19 mouse cellular contexts compared by ENCODE assay signal in genomic region chr9:83643833-83644232, GRCm38 (mm10).
A peak's percentile ranks its signal among the peaks of the same experiment; 100 is the strongest.
DNase-seq lines count a peak whose midpoint lies in the region; ATAC-seq and TF ChIP-seq lines count a peak whose summit lies in the region.
"Had no signal": no experiment of that assay in that cellular context is flagged by ENCODE, and none has a peak within 500 bp of the region (broad histone marks: within the 10 kb centered on the region; RNA-seq: fewer than 3 reads in every experiment).

No protein-coding gene starts in this region.

- H3K27me3 ChIP-seq in forebrain, embryonic 16.5 days (replicated peaks; ENCODE audit: control insufficient read depth, insufficient read depth, low read length): no peaks in the 10 kb centered on the region
- H3K27me3 ChIP-seq in forebrain, embryonic 13.5 days: no peaks in the 10 kb centered on the region
- no peaks in the 10 kb centered on the region for H3K27me3 ChIP-seq in hindbrain, postnatal 0 days (ENCODE audit: insufficient read depth, low read length)
- H3K27me3 ChIP-seq in hindbrain, embryonic 12.5 days: no peaks in the 10 kb centered on the region
- H3K27me3 ChIP-seq in neural tube, embryonic 14.5 days (ENCODE audit: control insufficient read depth, insufficient read depth, low read length): no peaks in the 10 kb centered on the region
- H3K27me3 ChIP-seq: CH12.LX; embryonic facial prominence, embryonic 12.5 days; heart, embryonic 15.5 days; kidney, embryonic 15.5 days; Patski had no signal

- H3K9me3 ChIP-seq in forebrain, embryonic 16.5 days (ENCODE audit: control insufficient read depth, low read length): no peaks in the 10 kb centered on the region
- H3K9me3 ChIP-seq in forebrain, embryonic 13.5 days (replicated peaks): no peaks in the 10 kb centered on the region
- no peaks in the 10 kb centered on the region for H3K9me3 ChIP-seq in hindbrain, postnatal 0 days (ENCODE audit: low read length)
- H3K9me3 ChIP-seq in hindbrain, embryonic 12.5 days (replicated peaks): no peaks in the 10 kb centered on the region
- H3K9me3 ChIP-seq in neural tube, embryonic 14.5 days (ENCODE audit: control insufficient read depth, low read length): no peaks in the 10 kb centered on the region
- H3K9me3 ChIP-seq: embryonic facial prominence, embryonic 12.5 days; G1E; heart, embryonic 15.5 days; kidney, embryonic 15.5 days had no signal

- H3K27ac ChIP-seq in forebrain, embryonic 16.5 days (ENCODE audit: low read length): no peak overlapping the region
- no peak overlapping the region; the same call in 1 of the 2 replicates for H3K27ac ChIP-seq in forebrain, embryonic 13.5 days
- 0 out of 2 replicates have a peak overlapping the region, but pooled peaks have one; percentile 20 for H3K27ac ChIP-seq in hindbrain, postnatal 0 days
- H3K27ac ChIP-seq in hindbrain, embryonic 12.5 days: no peak overlapping the region
- H3K27ac ChIP-seq in neural tube, embryonic 14.5 days (ENCODE audit: low read depth, low read length): peak overlapping the region; percentile 30; the same call in 1 of the 2 replicates
- H3K27ac ChIP-seq: embryonic facial prominence, embryonic 12.5 days; gastrocnemius, adult 2 months; kidney, embryonic 15.5 days had no signal

- H3K36me3 ChIP-seq in forebrain, embryonic 16.5 days (ENCODE audit: control insufficient read depth, insufficient read depth): no peaks in the 10 kb centered on the region
- no peaks in the 10 kb centered on the region for H3K36me3 ChIP-seq in forebrain, embryonic 13.5 days (ENCODE audit: poor library complexity, severe bottlenecking)
- no peaks in the 10 kb centered on the region for H3K36me3 ChIP-seq in hindbrain, postnatal 0 days (ENCODE audit: insufficient read depth, low read length)
- H3K36me3 ChIP-seq in hindbrain, embryonic 12.5 days: no peaks in the 10 kb centered on the region
- no peaks in the 10 kb centered on the region for H3K36me3 ChIP-seq in neural tube, embryonic 14.5 days (ENCODE audit: control insufficient read depth, insufficient read depth, low read length)
- H3K36me3 ChIP-seq: embryonic facial prominence, embryonic 12.5 days; G1E; heart, embryonic 15.5 days; kidney, embryonic 15.5 days had no signal

- peaks cover 15% of the 10 kb centered on the region for H3K4me1 ChIP-seq in forebrain, embryonic 16.5 days (replicated peaks; ENCODE audit: control insufficient read depth, insufficient read depth, low read length)
- peaks cover 20% of the 10 kb centered on the region for H3K4me1 ChIP-seq in forebrain, embryonic 13.5 days
- H3K4me1 ChIP-seq in hindbrain, postnatal 0 days (ENCODE audit: insufficient read depth, low read length): no peaks in the 10 kb centered on the region
- peaks cover 15% of the 10 kb centered on the region for H3K4me1 ChIP-seq in hindbrain, embryonic 12.5 days
- H3K4me1 ChIP-seq in neural tube, embryonic 14.5 days (ENCODE audit: control insufficient read depth, insufficient read depth, low read length): 0 out of 2 replicates have a peak, but pooled peaks cover 2% of the 10 kb centered on the region
- H3K4me1 ChIP-seq: embryonic facial prominence, embryonic 12.5 days had no signal

- no peak for TF ChIP-seq CTCF in hindbrain, postnatal 0 days (IDR thresholded peaks at IDR 0.05; ENCODE audit: low read depth)
- TF ChIP-seq CTCF in brain, embryonic 14.5 days (IDR thresholded peaks at IDR 0.05; ENCODE audit: borderline replicate concordance, extremely low read depth, insufficient read depth, insufficient read length): no peak

- no peak overlapping the region for H3K4me3 ChIP-seq in forebrain, embryonic 16.5 days (replicated peaks; ENCODE audit: low read length)
- H3K4me3 ChIP-seq in forebrain, embryonic 13.5 days: no peak overlapping the region
- no peak overlapping the region for H3K4me3 ChIP-seq in hindbrain, postnatal 0 days (ENCODE audit: low read length)
- H3K4me3 ChIP-seq in hindbrain, embryonic 12.5 days: no peak overlapping the region
- H3K4me3 ChIP-seq in neural tube, embryonic 14.5 days (ENCODE audit: low read depth, low read length): no peak overlapping the region
- H3K4me3 ChIP-seq: embryonic facial prominence, embryonic 12.5 days; gastrocnemius, adult 2 months; heart, embryonic 15.5 days; kidney, embryonic 15.5 days had no signal

- ATAC-seq in forebrain, embryonic 16.5 days: 0 out of 2 replicates have a peak, but pooled peaks have one; percentile 8
- no peak for ATAC-seq in forebrain, embryonic 13.5 days
- no peak for ATAC-seq in hindbrain, postnatal 0 days
- no peak for ATAC-seq in hindbrain, embryonic 12.5 days (ENCODE audit: low FRiP score)
- no peak; the same call in 1 of the 2 replicates for ATAC-seq in neural tube, embryonic 14.5 days (ENCODE audit: low read depth)
- ATAC-seq: intestine, embryonic 16.5 days had no signal

- DNase-seq in hindbrain, postnatal 0 days (ENCODE audit: low spot score): no peak
- DNase-seq in brain, embryonic 14.5 days (ENCODE audit: low read depth): peak; percentile 66
- no peak for DNase-seq in cerebellum, postnatal 14 days
- DNase-seq: cerebellum, adult 11-12 months; cerebellum, postnatal 25 days; gastrocnemius, adult 2 months; layer of hippocampus, postnatal 36 days; lung, postnatal 10 days had no signal

- TF ChIP-seq POLR2A in brain, embryonic 14.5 days (IDR thresholded peaks at IDR 0.05; ENCODE audit: borderline replicate concordance, extremely low read depth, insufficient read depth, insufficient read length, poor library complexity, severe bottlenecking): no peak

- H3K9ac ChIP-seq in forebrain, embryonic 16.5 days (replicated peaks; ENCODE audit: low read depth, low read length): no peak overlapping the region
- no peak overlapping the region for H3K9ac ChIP-seq in forebrain, embryonic 13.5 days
- no peak overlapping the region for H3K9ac ChIP-seq in hindbrain, postnatal 0 days (replicated peaks; ENCODE audit: low read length)
- no peak overlapping the region for H3K9ac ChIP-seq in hindbrain, embryonic 12.5 days
- H3K9ac ChIP-seq in neural tube, embryonic 14.5 days (replicated peaks; ENCODE audit: low read depth, low read length): no peak overlapping the region
- H3K9ac ChIP-seq: embryonic facial prominence, embryonic 12.5 days; heart, embryonic 15.5 days; kidney, embryonic 15.5 days had no signal

- 34% methylated on average over 4 of the region's 4 CpGs for WGBS in forebrain, embryonic 16.5 days
- 46% methylated on average over 4 of the region's 4 CpGs for WGBS in forebrain, embryonic 13.5 days
- 42% methylated on average over 4 of the region's 4 CpGs for WGBS in hindbrain, postnatal 0 days
- 51% methylated on average over 4 of the region's 4 CpGs for WGBS in hindbrain, embryonic 12.5 days
- WGBS in neural tube, embryonic 14.5 days: 47% methylated on average over 4 of the region's 4 CpGs

- no peak overlapping the region for H3K4me2 ChIP-seq in forebrain, embryonic 16.5 days (ENCODE audit: low read length)
- H3K4me2 ChIP-seq in forebrain, embryonic 13.5 days: no peak overlapping the region
- H3K4me2 ChIP-seq in hindbrain, postnatal 0 days (ENCODE audit: low read depth, low read length): no peak overlapping the region
- H3K4me2 ChIP-seq in hindbrain, embryonic 12.5 days (replicated peaks): no peak overlapping the region
- H3K4me2 ChIP-seq in neural tube, embryonic 14.5 days (ENCODE audit: low read depth, low read length): no peak overlapping the region
- H3K4me2 ChIP-seq: embryonic facial prominence, embryonic 12.5 days; heart, embryonic 15.5 days; kidney, embryonic 15.5 days had no signal

Comparison
In these comparisons a context has a peak if more than half of its experiments do, and no peak if none do; other contexts are left out.
1. H3K27ac ChIP-seq: peak in hindbrain, postnatal 0 days (single experiment) and neural tube, embryonic 14.5 days (single experiment); none in forebrain, embryonic 16.5 days (single experiment), forebrain, embryonic 13.5 days (single experiment) and hindbrain, embryonic 12.5 days (single experiment).